Mouse (Mus musculus) frontal cortex, adult (tissue): Measurements from ENCODE around the gene Il4i1.
"Not testable (repeated sequence)": the region's sequence is repeated elsewhere in the genome, so short reads cannot be mapped to it uniquely, and the experiment has no call there.

Experiments used
- ATAC-seq: cut with Nextera tagmentation; 2 replicates; pipeline ENCODE4 v1.9.2; 2017; ENCODE audit warnings: mild to moderate bottlenecking, moderate library complexity, mixed read lengths; ENCODE audit not compliant: low TSS enrichment

The Il4i1 gene

DNA sequence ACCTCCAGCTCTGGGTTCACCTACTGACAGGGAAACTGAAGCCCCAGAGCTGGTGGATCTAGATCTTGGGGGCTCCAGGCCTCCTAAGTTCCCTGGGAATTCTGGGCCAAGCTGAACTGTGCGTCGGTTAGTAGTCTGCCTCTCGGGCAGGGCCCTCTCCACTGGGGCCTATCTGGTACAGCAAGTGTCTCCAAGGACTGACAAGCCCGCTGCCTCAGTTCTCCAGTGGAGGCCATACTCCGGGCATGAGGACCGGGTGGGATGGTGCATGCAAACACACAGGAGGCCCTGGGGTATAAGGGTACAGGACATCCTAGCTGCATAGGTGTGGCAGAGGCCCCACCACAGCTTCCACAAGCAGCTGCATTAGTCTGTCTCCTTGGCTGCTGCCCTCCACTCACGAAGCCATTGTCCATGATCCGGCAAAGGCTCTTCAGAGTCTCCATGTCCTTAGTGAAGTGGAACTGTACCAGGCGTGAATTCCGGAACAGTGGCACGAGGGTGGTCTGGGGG lies 47.9 kb downstream of the Il4i1 start:
- ATAC-seq: no peak

DNA sequence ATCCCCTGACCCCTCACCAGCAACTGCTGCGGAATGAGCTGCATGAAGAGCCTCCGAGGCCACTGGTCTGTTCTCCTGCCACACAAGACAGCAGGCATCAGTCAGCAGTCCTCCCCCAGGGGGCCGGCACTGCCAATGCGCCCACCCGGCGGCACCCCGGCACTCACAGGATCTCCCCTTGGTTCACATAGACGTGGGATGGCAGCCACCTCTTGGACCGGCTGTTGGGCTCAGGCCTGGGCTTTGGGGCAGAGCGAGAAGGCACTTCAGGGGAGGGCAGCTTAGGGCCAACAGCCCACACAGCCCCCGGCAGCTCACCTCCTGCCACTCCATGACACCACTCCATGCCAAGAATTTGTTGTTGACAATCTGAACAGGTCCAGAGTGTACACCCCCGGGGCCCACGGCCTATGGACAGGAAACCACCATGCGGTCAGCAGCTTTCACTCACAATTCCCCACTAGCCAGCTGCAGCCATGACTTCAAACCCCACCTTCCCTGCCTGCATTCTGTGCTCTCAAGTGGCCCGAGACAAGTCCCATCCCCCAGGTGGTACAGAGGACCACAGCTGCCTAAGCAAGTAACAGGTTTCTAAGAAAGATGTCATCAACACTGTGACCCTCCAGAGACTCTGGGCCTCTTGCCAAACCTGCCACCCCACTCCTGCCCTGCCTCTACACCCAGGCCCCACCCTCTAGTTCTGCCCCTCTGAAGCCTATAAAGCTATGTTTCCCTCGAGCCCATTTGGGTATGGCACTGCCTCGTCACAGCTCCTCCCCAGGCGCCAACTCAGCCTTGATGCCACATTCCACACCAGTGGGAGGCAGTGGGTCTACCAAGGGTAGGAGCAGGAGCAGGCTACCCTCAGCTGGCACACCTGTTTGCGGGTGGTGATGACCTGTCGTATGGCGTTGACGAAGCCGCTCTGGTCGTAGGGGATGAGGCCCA lies 48.7 kb downstream of the Il4i1 start:
- ATAC-seq: no peak

DNA sequence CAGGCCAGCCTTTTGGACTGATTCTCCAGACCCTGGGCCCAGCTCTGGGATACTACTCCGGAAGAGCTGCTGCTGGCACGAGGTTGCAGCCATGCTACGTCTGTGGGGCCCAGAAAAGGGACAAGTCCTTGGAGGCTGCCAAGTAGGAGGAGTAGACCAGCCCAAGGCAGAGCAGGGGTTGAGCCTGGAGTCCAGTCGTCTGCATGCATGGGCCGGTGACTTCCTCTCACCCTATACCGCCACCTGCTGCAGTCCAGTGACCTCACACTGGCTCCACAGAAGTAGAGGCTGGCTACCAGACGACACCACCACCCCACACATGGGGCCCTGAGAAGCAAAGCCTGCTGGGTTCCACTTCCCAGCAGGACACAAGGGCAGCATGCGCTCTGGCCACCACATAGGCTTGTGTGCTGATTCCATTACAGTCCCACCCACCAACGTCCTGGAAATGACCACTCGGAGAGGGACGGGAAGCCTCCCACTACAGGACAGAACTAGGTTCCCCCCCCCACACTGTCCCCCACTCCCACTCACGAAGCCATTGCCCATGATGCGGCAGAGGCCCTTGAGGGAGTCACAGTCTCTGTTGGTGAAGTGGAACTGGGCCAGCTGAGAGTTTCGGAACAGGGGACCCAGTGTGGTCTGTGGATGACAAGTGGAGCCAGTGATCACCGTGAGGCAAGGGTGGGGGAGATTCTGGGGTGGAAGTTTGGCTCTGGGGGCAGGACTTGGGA lies 50.3 kb downstream of the Il4i1 start:
- no peak for ATAC-seq

DNA sequence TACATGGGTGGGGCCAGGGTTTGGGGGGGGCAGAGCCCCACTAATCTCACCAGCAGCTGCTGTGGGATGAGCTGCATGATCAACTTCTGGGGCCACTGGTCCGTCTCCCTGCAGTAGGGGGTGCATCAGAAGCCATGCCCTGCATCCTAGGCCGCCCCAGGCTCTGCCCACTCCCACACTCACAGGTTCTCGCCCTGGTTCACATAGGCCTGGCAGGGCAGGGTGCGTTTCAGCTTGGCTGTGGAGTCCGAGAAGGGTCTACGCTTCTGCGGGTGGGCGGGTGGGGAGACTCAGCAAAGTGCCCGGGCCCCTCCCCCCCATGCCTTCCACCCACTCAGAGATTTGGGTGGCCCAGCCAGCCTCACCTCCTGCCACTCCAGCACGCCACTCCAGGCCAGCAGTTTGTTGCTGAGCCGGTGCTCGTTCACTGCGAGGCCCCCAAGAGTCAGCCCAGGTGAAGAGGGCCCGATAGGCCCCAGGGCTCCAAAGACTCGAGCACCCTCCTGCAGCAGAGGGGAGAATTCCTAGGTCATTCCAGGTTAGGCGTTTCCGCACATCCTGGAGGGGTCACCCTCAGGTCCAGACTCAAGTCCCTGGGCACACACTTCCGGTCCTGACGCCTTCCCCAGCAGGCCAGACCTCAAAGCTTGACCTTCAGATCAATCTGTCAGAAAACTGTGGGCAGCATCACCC lies 51.0 kb downstream of the Il4i1 start:
- ATAC-seq: no peak

- ATAC-seq: no peak
Measured at GRCm38 (mm10) chr7:44867802-44868201, 51.6 kb downstream of the Il4i1 start.

DNA sequence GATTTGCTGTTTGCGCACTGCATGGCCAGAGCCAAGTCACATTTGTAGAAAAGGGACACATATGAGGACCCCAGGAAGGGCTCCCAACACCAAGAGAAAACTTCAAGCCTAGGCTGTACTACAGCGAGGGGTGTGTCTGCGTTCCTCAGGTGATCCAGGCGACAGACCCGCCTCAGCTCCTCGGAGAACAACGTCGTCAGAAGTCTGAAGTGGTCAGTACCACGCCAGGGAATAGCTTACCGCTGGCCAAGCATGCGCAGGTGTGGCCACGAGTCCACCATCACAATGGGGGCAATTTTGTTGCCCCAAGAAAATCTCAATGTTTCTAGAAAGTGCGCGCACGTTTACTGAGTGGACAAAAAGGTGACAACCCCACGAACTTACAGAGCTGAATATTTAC lies 52.3 kb downstream of the Il4i1 start:
- ATAC-seq: no peak

- no peak for ATAC-seq
Measured at GRCm38 (mm10) chr7:44868919-44869696, 52.9 kb downstream of the Il4i1 start.

DNA sequence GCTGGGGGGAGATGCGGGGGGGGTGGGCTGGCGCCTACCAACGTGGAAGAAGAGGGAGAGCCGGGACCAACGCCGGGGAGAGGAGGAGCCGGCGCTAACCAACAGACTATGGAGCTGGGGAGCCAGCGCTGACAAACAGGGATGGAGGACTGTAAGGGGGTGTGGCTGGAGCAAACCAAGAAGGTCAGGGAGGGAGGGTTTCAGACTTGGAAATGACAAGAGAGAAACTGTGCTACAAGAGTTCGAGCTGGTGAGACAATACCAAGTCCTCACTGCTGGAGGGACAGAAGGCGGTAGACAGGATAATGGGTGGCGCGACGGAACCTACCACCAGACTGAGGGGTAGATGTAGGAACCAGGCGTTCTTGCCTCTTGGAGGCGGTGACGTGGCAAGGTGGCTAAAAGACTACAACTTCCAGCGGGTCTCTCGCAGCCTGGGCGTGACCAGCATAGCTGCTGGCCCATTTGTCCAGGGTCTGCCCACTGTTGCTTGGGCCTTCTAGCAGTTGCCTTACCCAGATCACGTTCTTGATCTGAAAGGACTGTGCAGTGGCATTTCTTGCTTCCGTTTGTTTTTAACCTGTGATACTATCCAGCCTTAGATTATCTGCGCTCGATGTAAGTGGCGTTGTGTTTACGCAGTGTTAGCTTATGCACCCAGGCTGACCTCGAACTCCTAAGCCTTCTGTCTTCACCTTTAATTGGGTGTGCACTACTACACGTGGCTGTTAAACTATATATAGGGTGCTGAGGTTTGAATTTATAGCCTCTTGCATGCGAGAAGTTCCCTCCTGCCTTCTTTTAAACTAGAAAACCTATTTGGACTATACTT lies 53.7 kb downstream of the Il4i1 start, which contains the start of gene Ptov1:
TSS of gene Ptov1 (minus strand) at position 92 of the 832 bp plus-strand sequence.
- ATAC-seq: peak; percentile 90

- ATAC-seq: no peak
Measured at GRCm38 (mm10) chr7:44870614-44871013, 54.4 kb downstream of the Il4i1 start.

- no peak for ATAC-seq
Measured at GRCm38 (mm10) chr7:44871181-44871580, 55.0 kb downstream of the Il4i1 start.

- not testable (repeated sequence) for ATAC-seq
Measured at GRCm38 (mm10) chr7:44871774-44872173, 55.6 kb downstream of the Il4i1 start.

GRCm38 (mm10) chr7:44877833-44878232 lies 61.6 kb downstream of the Il4i1 start:
- ATAC-seq: no peak

DNA sequence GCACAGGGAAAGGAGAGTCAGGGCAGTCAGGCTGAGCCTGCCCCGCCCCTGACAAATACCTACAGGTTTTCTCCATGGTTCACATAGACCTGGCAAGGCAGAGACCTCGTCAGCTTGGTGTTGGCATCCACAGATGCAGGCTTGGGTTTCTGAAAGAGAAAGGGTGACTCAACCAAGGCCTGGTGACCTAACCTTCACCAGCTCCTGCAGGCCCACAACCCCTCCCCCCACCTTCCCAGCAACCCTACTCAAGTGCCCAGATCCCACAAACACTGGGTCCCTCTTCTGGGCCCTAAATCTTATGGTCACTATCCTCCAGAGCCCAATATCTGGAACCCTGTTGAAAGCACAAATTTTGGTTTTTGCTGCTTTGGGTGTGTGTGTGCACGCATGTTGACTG lies 66.8 kb downstream of the Il4i1 start:
- no peak for ATAC-seq

- ATAC-seq: no peak
Measured at GRCm38 (mm10) chr7:44884637-44885036, 68.5 kb downstream of the Il4i1 start.

DNA sequence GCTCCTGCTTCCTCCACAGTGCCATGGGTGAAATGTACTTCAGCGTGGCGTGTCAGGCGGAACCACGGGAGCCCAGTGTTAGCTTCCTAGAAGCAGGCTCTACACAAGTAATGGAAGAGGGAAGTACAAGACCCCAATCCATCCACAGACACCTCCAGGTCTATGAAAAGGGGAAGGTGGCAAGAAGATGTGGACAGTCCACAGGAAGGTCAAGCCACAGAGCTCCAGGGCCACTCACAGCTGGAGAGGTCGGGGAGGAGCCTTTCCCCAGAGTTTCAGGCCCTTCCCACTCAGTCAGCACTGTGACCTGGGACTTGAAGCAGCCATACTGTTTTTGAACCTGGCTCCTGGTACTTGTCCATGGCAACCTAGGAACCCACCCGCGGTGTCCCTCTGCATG lies 70.8 kb downstream of the Il4i1 start:
- ATAC-seq: no peak

- no peak for ATAC-seq
Measured at GRCm38 (mm10) chr7:44888256-44889105, 72.3 kb downstream of the Il4i1 start.

DNA sequence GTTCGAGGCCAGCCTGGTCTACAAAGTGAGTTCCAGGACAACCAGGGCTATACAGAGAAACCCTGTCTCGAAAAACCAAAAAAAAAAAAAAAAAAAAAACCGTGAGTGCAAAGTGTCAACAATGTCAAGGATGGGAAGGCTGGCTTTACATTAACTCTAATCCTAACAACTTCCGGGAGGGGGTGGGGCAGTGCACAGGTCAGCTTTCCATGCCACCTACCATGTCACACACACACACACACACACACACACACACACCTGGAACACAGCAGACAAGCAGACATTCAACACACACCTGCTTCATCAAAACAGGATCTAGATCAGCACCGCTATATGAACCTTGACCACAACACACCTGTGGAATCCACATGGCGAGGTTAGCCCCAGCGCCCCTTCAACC lies 74.0 kb downstream of the Il4i1 start:
- ATAC-seq: no peak
